Mouse (Mus musculus): ENCODE measurements around the gene Zfp108.

GRCm38 (mm10) chr7:24269667-24270287, 15.2 kb downstream of the Zfp108 start:
- no peak for TF ChIP-seq GATA1 (IDR thresholded peaks at IDR 0.05; ENCODE audit: low read length)
- no peak for TF ChIP-seq TAL1 (IDR thresholded peaks at IDR 0.05; ENCODE audit: low read length)

Measured in erythroblast, embryonic 14.5 days (primary cell).